Mouse (Mus musculus) kidney, postnatal 14 days (tissue): Measurements from ENCODE around the gene Gpank1.
"Not testable (repeated sequence)": the region's sequence is repeated elsewhere in the genome, so short reads cannot be mapped to it uniquely, and the experiment has no call there.

Source experiments
- DNase-seq: peaks from one replicate; pipeline ENCODE4 v3.0.0; 2022; ENCODE audit warnings: mixed read lengths

The Gpank1 gene

GRCm38 (mm10) chr17:35100196-35100765, 21.0 kb upstream of the Gpank1 start:
- peak; percentile 50 for DNase-seq

GRCm38 (mm10) chr17:35101161-35101560, 20.1 kb upstream of the Gpank1 start:
- no peak for DNase-seq

GRCm38 (mm10) chr17:35102299-35102698, 19.0 kb upstream of the Gpank1 start:
- no peak for DNase-seq

- peak; percentile 78 for DNase-seq
These were observed 18.0 kb upstream of the Gpank1 start for GRCm38 (mm10) chr17:35103221-35103690.

GRCm38 (mm10) chr17:35104079-35104478, 17.2 kb upstream of the Gpank1 start:
- DNase-seq: no peak

GRCm38 (mm10) chr17:35104754-35105153, 16.5 kb upstream of the Gpank1 start:
- no peak for DNase-seq

- peak; percentile 64 for DNase-seq
These were observed 15.4 kb upstream of the Gpank1 start for GRCm38 (mm10) chr17:35105740-35106389.

GRCm38 (mm10) chr17:35106522-35106921, 14.7 kb upstream of the Gpank1 start:
- no peak for DNase-seq

- DNase-seq: no peak
These were observed 13.2 kb upstream of the Gpank1 start, which contains the start of gene Ly6g5c for GRCm38 (mm10) chr17:35108097-35108496. Gene Ly6g5c (plus strand): TSS chr17:35108279.

- DNase-seq: no peak
These were observed 9.5 kb upstream of the Gpank1 start for GRCm38 (mm10) chr17:35111774-35112173.

GRCm38 (mm10) chr17:35115046-35116019, 5.9 kb upstream of the Gpank1 start, which contains the start of gene Ly6g5b:
Gene Ly6g5b (minus strand): TSS chr17:35115428.
- no peak for DNase-seq

- peak; percentile 55 for DNase-seq
These were observed 511 bp upstream of the Gpank1 start for GRCm38 (mm10) chr17:35120745-35121142.

GRCm38 (mm10) chr17:35121871-35122303, 632 bp downstream of the Gpank1 start, which contains the start of gene Csnk2b:
Gene Csnk2b (minus strand): TSS chr17:35122053.
- DNase-seq: peak; percentile 70

- not testable (repeated sequence) for DNase-seq
These were observed 2.0 kb downstream of the Gpank1 start for GRCm38 (mm10) chr17:35123287-35123686.

GRCm38 (mm10) chr17:35124261-35124896, 3.1 kb downstream of the Gpank1 start:
- not testable (repeated sequence) for DNase-seq

- DNase-seq: no peak
These were observed 3.8 kb downstream of the Gpank1 start for GRCm38 (mm10) chr17:35125081-35125480.

- DNase-seq: no peak
These were observed 4.3 kb downstream of the Gpank1 start for GRCm38 (mm10) chr17:35125578-35125977.

- DNase-seq: peak; percentile 85
These were observed 5.0 kb downstream of the Gpank1 start, which contains the start of gene D17H6S53E for GRCm38 (mm10) chr17:35126206-35126611. Gene D17H6S53E (plus strand): TSS chr17:35126373.

GRCm38 (mm10) chr17:35127017-35127416, 5.8 kb downstream of the Gpank1 start:
- DNase-seq: no peak

GRCm38 (mm10) chr17:35128996-35129395, 7.7 kb downstream of the Gpank1 start:
- no peak for DNase-seq

- no peak for DNase-seq
These were observed 9.8 kb downstream of the Gpank1 start for GRCm38 (mm10) chr17:35131038-35131437.

GRCm38 (mm10) chr17:35131500-35132173, 10.4 kb downstream of the Gpank1 start, which contains the start of gene Apom:
Gene Apom (minus strand): TSS chr17:35132050.
- DNase-seq: peak; percentile 40
